Mouse (Mus musculus) urinary bladder, postnatal 36 days (tissue): ENCODE results near the gene Tradd.
"Not testable (repeated sequence)": the region's sequence is repeated elsewhere in the genome, so short reads cannot be mapped to it uniquely, and the experiment has no call there.

Experiments
- DNase-seq, 2 experiments: peaks; one replicate each; pipeline ENCODE4 v3.0.0; 2022; ENCODE audit warnings: low spot score in 2 of 2, mixed read lengths in 1 of 2

Tradd gene

GRCm38 (mm10) chr8:105241016-105241415, 23.4 kb downstream of the Tradd start:
- DNase-seq: no peak

- DNase-seq: no peak
Observed at GRCm38 (mm10) chr8:105237442-105238142, 26.8 kb downstream of the Tradd start.

GRCm38 (mm10) chr8:105235206-105235605, 29.2 kb downstream of the Tradd start:
- no peak for DNase-seq

GRCm38 (mm10) chr8:105233126-105233935, 31.1 kb downstream of the Tradd start:
- no peak for DNase-seq

GRCm38 (mm10) chr8:105232321-105232693, 32.1 kb downstream of the Tradd start:
- DNase-seq: not testable (repeated sequence)

- DNase-seq: no peak
Observed at GRCm38 (mm10) chr8:105231503-105232320, 32.7 kb downstream of the Tradd start.

- DNase-seq: no peak
Observed at GRCm38 (mm10) chr8:105225917-105226316, 38.5 kb downstream of the Tradd start.

- DNase-seq: no peak
Observed at GRCm38 (mm10) chr8:105225272-105225593, 39.2 kb downstream of the Tradd start.

- DNase-seq: peak; percentile 96
Observed at GRCm38 (mm10) chr8:105224413-105225271, 39.8 kb downstream of the Tradd start, which contains the start of gene D230025D16Rik. TSS of gene D230025D16Rik (plus strand) at chr8:105225145.

GRCm38 (mm10) chr8:105223850-105224249, 40.6 kb downstream of the Tradd start:
- no peak for DNase-seq

GRCm38 (mm10) chr8:105217926-105218522, 46.4 kb downstream of the Tradd start:
- no peak for DNase-seq

- DNase-seq: no peak
Observed at GRCm38 (mm10) chr8:105214104-105214503, 50.3 kb downstream of the Tradd start.

- no peak for DNase-seq
Observed at GRCm38 (mm10) chr8:105209153-105210110, 55.0 kb downstream of the Tradd start.
